Mouse (Mus musculus): ENCODE results near the gene Sept3.

DNA sequence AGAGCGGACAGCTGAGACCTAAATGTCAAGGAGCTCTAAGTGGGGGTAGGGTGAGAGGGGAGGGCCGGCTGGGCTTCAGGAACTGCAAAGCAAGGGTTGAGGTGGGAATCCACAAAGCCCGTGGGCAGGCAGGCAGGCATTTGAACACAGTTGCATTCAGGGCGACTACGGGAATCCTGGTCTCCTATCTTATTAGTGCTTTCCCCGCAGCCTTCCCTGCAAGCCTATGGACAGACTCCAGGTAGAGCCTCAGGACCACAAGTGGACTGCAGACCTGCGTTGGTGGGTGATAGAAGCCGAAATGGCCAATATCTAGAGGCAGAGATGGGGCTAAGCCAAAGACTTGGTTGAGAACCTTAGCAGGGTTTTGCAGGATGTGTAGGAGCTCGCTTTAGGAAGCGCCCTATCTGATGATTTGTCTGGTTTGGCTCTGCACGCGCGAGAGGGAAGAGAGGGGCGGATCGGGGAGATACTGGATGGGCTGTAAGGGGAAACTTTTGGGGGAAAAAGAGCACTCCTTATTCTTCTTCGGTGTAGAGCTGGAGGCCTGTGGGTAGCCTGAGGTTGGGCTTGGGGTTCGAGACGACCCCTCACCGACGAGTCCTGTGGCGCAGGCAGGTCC lies 65.8 kb downstream of the Sept3 start:
- TF ChIP-seq CTCF (IDR thresholded peaks at IDR 0.05; ENCODE audit: low read depth) (no peak), EP300 (IDR thresholded peaks at IDR 0.05; ENCODE audit: low read depth) (no peak)
